Mouse (Mus musculus) heart, postnatal 25 days (tissue): ENCODE measurements around the gene Il6. TPM values are rescaled to one million over a fixed set of nuclear protein-coding genes. Genes with fewer than 3 reads are reported as not detected.
A peak's percentile ranks its signal among the peaks of the same experiment; 100 is the strongest.
"Not testable (repeated sequence)": the region's sequence is repeated elsewhere in the genome, so short reads cannot be mapped to it uniquely, and the experiment has no call there.

ENCODE experiments used
- DNase-seq: peaks from one replicate; pipeline ENCODE4 v3.0.0; 2022; ENCODE audit warnings: low spot score
- intact Hi-C: fragments of 180-260 bp; cut with DNase I; formaldehyde crosslinking; loops from one replicate; pipeline ENCODE4 v1.15.1; 2025
- total RNA-seq, 2 experiments: library from RNA; stranded (reverse); gene quantifications; 2 replicates each; pipeline ENCODE4 v1.2.3; 2021

Gene Il6
- not detected for total RNA-seq

GRCm38 (mm10) chr5:30012726-30013503 lies at the start of gene Il6:
Il6 (plus strand) TSS chr5:30013114.
- intact Hi-C loops = loop anchor here (1.0 kb wide), 1 partner anchor 188 kb away; no protein-coding TSS in a partner anchor
- peak; percentile 81 for DNase-seq

DNA sequence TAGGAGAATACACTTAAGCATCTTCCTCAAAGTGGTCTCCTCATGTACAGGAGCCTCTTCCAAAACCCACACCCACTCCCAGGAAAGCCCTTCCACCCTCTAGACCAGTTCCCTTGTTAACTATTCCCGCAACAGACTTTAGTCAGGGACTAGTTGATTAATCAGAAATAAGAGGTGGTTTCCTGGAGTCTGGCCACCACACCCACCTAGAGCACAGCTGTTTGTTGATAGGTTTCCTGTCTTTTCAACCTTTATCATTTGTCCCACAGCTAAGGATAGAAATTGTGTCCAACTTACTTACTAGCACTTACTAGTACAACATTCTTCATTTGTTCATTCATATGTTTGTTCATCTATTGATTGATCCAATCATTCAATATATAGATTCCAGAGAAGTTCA lies 49.4 kb upstream of the Il6 start:
- no peak for DNase-seq
- intact Hi-C loops = no loop called here

DNA sequence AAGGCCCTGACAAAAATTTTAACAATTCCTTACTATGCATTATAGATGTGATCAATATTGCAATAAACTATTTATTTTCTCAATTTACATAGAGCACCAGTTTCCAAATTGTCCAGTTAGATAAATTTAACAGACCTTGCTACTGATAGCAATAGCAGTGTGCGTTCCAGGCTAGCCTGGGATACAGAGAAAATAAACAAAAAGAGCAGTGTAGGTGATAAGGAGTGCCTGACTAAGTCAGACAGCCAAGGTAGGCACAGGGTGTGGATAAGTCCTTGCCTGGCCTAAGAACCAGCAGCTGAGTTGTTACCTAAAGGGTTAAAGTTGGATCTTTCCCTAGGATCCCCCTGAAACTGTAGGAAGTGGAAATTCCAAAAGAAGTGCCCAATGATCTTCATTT lies 42.7 kb upstream of the Il6 start:
- DNase-seq = no peak
- intact Hi-C loops = no loop called here

DNA sequence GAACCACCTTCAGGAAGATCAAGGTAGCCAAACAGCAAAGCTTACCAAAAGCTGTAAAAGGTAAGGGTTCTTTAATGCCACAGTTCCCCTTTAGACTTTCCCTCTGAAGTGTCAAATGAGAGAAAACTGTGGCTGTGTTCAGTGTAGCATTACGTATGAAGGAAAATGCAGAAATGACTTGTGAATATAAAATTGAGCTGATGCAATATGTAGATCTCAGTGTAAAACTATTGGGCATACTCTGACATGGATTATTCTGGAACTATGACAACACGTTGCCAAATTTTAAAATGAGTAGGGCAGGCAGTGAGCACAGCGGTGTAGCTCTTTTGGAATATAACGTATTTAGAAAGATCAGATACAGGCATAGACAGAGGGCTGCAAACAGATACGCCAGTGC lies 40.1 kb upstream of the Il6 start:
- intact Hi-C loops = no loop called here
- DNase-seq = no peak

GRCm38 (mm10) chr5:29973533-29973932 lies 39.4 kb upstream of the Il6 start:
- intact Hi-C loops = no loop called here
- no peak for DNase-seq

DNA sequence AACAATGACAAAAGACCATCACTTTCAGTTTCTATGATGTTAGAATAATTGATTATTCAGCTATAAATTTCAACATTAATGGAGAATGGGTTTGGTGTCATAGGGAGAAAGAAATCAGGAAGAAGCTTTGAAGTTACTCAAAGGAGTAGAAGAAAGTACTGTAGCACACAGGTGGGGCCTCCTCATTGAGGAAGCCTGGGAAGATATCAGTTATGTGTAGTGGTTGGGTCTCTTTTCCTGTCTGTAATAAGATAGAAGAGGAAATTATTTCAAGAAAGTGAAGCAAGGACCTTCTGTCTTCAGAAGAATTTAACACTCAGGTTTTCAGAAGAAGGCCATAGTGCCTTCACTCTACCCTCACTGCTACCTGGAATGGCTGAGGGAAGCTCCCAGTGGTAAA lies 38.8 kb upstream of the Il6 start:
- DNase-seq = no peak

GRCm38 (mm10) chr5:29993583-29993982 lies 19.3 kb upstream of the Il6 start:
- intact Hi-C loops = no loop called here

More for the DNA sequence above, 38.8 kb upstream of the Il6 start:
- intact Hi-C loops = no loop called here

GRCm38 (mm10) chr5:29994344-29994743 lies 18.6 kb upstream of the Il6 start:
- intact Hi-C loops = no loop called here
- no peak for DNase-seq

More at GRCm38 (mm10) chr5:29993583-29993982, 19.3 kb upstream of the Il6 start:
- no peak for DNase-seq

GRCm38 (mm10) chr5:29997351-29997750 lies 15.6 kb upstream of the Il6 start:
- intact Hi-C loops = no loop called here
- no peak for DNase-seq

GRCm38 (mm10) chr5:30000921-30001320 lies 12.0 kb upstream of the Il6 start:
- intact Hi-C loops = no loop called here
- no peak for DNase-seq

GRCm38 (mm10) chr5:30014580-30014979 lies 1.7 kb downstream of the Il6 start:
- intact Hi-C loops = no loop called here
- DNase-seq = no peak

DNA sequence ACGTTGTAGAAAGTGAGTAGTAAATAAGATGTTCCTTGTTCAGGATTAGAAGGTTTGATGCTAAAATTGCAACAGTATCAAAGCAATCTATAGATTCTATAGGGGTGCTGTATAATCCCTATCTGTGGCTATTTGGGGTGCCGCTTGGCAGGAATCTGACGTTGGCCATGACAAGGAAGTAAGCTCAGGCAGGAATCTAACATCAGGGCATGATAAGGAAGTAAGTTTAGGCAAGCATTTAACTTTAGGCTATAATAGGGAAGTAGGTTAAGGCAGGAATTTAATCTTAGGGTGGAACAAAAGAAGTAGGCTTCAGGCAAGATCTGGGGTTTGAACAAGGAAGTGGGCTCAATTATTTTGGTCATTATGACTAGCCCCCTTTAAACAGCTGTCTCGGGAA lies 22.9 kb downstream of the Il6 start:
- intact Hi-C loops, DNase-seq: not testable (repeated sequence)

DNA sequence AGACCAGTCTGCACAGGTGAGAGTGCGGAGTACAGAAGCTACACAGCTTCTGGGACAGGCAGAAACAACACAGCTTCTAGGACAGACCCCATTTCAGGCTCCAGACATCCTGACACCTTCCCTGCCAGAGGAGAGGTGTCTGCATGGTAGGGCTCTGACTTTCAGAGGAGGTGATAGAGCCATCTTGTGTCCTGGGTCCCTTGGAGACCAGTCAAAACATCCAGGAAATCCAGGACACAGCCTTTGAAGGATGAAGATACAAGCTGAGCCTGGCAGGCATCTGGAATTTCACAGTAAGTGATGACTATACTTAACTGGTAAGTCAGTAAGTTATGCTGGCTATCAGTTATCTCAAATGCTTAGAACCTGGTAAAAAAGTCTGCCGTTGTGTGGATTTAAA lies 24.2 kb downstream of the Il6 start:
- DNase-seq, intact Hi-C loops: not testable (repeated sequence)

DNA sequence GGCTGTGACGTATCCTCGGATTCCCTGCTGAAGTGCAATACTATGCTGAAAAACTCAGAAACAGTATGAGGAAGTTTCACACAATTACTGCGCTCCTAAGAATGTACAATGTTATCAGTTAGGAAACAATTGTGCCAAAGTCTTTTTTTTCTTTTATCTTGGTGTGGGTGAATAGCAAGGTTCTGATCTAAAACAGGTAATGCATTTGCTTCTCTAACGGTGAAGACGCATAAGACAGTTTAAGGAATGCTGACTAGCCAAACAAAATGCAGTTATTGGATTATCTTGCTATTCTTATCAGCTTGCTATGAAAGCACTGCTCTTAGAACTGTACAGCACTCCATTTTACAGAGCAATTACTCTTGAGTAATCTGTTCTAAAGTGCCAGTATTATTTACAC lies 26.4 kb downstream of the Il6 start:
- DNase-seq, intact Hi-C loops: not testable (repeated sequence)

DNA sequence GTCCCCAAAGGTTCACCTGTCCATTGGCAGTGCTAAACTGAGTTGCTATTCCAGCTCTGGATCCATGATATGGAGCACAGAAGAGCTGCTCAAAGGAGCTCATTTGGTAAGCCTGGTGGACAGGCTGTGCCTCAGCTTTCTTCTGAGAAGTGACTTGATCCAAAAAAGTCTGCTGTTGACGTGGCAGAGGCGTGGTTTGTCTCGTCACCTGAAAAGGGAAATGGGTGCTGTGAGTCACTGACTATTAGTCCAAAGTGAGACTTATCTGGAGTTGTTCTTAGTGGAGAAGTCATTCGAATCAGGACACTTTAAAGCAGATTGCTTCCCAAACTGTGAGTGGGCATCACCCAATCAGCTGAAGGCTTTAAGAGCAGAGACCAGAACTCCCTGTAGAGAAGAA lies 26.9 kb downstream of the Il6 start:
- DNase-seq, intact Hi-C loops: not testable (repeated sequence)

- DNase-seq = no peak
- intact Hi-C loops = no loop called here
These were observed 45.4 kb downstream of the Il6 start for GRCm38 (mm10) chr5:30058216-30058731.

- intact Hi-C loops, DNase-seq: not testable (repeated sequence)
These were observed 46.7 kb downstream of the Il6 start for GRCm38 (mm10) chr5:30059607-30060006.

GRCm38 (mm10) chr5:30067726-30068125 lies 54.8 kb downstream of the Il6 start:
- no peak for DNase-seq
- intact Hi-C loops = no loop called here
